Comparison of ENCODE assay signal across 8 mouse cellular contexts in the genomic region with DNA sequence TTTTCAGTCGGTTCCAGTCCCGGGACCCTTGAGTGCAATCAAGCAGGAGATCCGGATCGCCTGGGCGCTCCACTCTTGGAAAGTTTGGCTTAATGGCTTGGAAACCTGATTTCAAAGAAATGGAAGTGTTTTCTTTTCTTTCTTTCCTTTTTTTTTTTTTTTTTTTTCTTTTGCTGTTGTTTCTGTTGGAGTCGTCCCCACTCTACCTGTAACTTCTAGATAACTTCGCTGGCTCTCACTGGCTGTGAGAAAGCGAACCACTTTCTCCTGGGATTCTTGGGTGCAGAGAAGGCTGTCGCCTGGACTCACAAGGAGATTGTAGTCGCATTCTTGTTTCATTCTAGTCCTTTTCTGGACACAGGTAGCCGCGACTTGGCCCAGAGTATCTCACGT. TPM values are rescaled to one million over a fixed set of nuclear protein-coding genes. Genes with fewer than 3 reads are reported as not detected.
DNase-seq lines count a peak whose midpoint lies in the region; ATAC-seq and TF ChIP-seq lines count a peak whose summit lies in the region.

No protein-coding gene starts in this region.

- 7% methylated on average over 13 of the region's 13 CpGs for WGBS in spleen, adult 2 months
- 9% methylated on average over 13 of the region's 13 CpGs for WGBS in forebrain, embryonic 16.5 days
- WGBS in liver, embryonic 15.5 days (ENCODE audit: insufficient replicate concordance), result 2% methylated on average over 13 of the region's 13 CpGs
- 6% methylated on average over 13 of the region's 13 CpGs for WGBS in stomach, embryonic 16.5 days

- no peak for DNase-seq in spleen, adult 2 months (ENCODE audit: low read depth in 1 of 2, low spot score in 2 of 2)
- no peak for DNase-seq in spleen, postnatal 36 days (ENCODE audit: low spot score in 2 of 2)
- no peak for DNase-seq in adipocyte (ENCODE audit: low spot score)
- DNase-seq in testis, postnatal 10 days (ENCODE audit: low spot score), result no peak
- DNase-seq in left cerebral cortex, postnatal 4 days, result no peak

- peak overlapping the region; percentile 97 for H3K4me2 ChIP-seq in forebrain, embryonic 16.5 days (ENCODE audit: low read length)
- H3K4me2 ChIP-seq in liver, embryonic 15.5 days, result peak overlapping the region; percentile 79
- peak overlapping the region; percentile 93 for H3K4me2 ChIP-seq in stomach, embryonic 16.5 days (ENCODE audit: low read depth, low read length)

- no peak overlapping the region for H3K27ac ChIP-seq in spleen, adult 2 months (ENCODE audit: insufficient read depth, low read length)
- no peak overlapping the region for H3K27ac ChIP-seq in forebrain, embryonic 16.5 days (ENCODE audit: low read length)
- H3K27ac ChIP-seq in liver, embryonic 15.5 days (replicated peaks), result no peak overlapping the region
- H3K27ac ChIP-seq in stomach, embryonic 16.5 days (ENCODE audit: low read length), result peak overlapping the region; percentile 70

- no peaks in the 10 kb centered on the region for H3K9me3 ChIP-seq in forebrain, embryonic 16.5 days (ENCODE audit: control insufficient read depth, low read length)
- no peaks in the 10 kb centered on the region for H3K9me3 ChIP-seq in liver, embryonic 15.5 days (replicated peaks)
- no peaks in the 10 kb centered on the region for H3K9me3 ChIP-seq in stomach, embryonic 16.5 days (replicated peaks; ENCODE audit: control insufficient read depth, low read length)

- intact Hi-C loops in left cerebral cortex, postnatal 4 days (cut with DNase I), result no loop called here

- peak overlapping the region; percentile 49 for H3K4me3 ChIP-seq in spleen, adult 2 months (ENCODE audit: extremely low read depth, insufficient read depth, insufficient read length)
- peak overlapping the region; percentile 55 for H3K4me3 ChIP-seq in forebrain, embryonic 16.5 days (replicated peaks; ENCODE audit: low read length)
- peak overlapping the region; percentile 59 for H3K4me3 ChIP-seq in liver, embryonic 15.5 days (replicated peaks)
- peak overlapping the region; percentile 67 for H3K4me3 ChIP-seq in stomach, embryonic 16.5 days (replicated peaks; ENCODE audit: low read length)

- no peak for TF ChIP-seq CTCF in spleen, adult 2 months (IDR thresholded peaks at IDR 0.05; ENCODE audit: extremely low read depth, insufficient read depth, insufficient read length, insufficient replicate concordance)

- no peak for TF ChIP-seq POLR2A in spleen, adult 2 months (IDR thresholded peaks at IDR 0.05; ENCODE audit: low read depth, low read length)

- no peaks in the 10 kb centered on the region for H3K4me1 ChIP-seq in spleen, adult 2 months (ENCODE audit: control insufficient read depth, insufficient read depth, insufficient read length)
- H3K4me1 ChIP-seq in forebrain, embryonic 16.5 days (replicated peaks; ENCODE audit: control insufficient read depth, insufficient read depth, low read length), result peaks cover 6% of the 10 kb centered on the region
- peaks cover 7% of the 10 kb centered on the region; the same call in 1 of the 2 replicates for H3K4me1 ChIP-seq in liver, embryonic 15.5 days (replicated peaks)
- H3K4me1 ChIP-seq in stomach, embryonic 16.5 days (ENCODE audit: control insufficient read depth, insufficient read depth, low read length), result no peaks in the 10 kb centered on the region

- no peak for ATAC-seq in forebrain, embryonic 16.5 days
- ATAC-seq in liver, embryonic 15.5 days (ENCODE audit: insufficient read depth), result no peak
- no peak for ATAC-seq in stomach, embryonic 16.5 days (ENCODE audit: insufficient read depth, low FRiP score)

- H3K36me3 ChIP-seq in spleen, adult 2 months (ENCODE audit: control insufficient read depth, insufficient read depth, low read length), result no peaks in the 10 kb centered on the region
- no peaks in the 10 kb centered on the region for H3K36me3 ChIP-seq in forebrain, embryonic 16.5 days (ENCODE audit: control insufficient read depth, insufficient read depth)
- H3K36me3 ChIP-seq in liver, embryonic 15.5 days (replicated peaks), result no peaks in the 10 kb centered on the region
- no peaks in the 10 kb centered on the region for H3K36me3 ChIP-seq in stomach, embryonic 16.5 days (ENCODE audit: control insufficient read depth, insufficient read depth, low read length)

- H3K27me3 ChIP-seq in spleen, adult 2 months (ENCODE audit: control insufficient read depth, insufficient read depth, low read length), result peaks cover 2% of the 10 kb centered on the region; the same call in 1 of the 2 replicates
- peaks cover 6% of the 10 kb centered on the region; the same call in 1 of the 2 replicates for H3K27me3 ChIP-seq in forebrain, embryonic 16.5 days (replicated peaks; ENCODE audit: control insufficient read depth, insufficient read depth, low read length)
- no peaks in the 10 kb centered on the region for H3K27me3 ChIP-seq in liver, embryonic 15.5 days
- H3K27me3 ChIP-seq in stomach, embryonic 16.5 days (ENCODE audit: control insufficient read depth, insufficient read depth, low read length), result no peaks in the 10 kb centered on the region

- peak overlapping the region; percentile 57 for H3K9ac ChIP-seq in forebrain, embryonic 16.5 days (replicated peaks; ENCODE audit: low read depth, low read length)
- 0 out of 2 replicates have a peak overlapping the region, but pooled peaks have one; percentile 15 for H3K9ac ChIP-seq in liver, embryonic 15.5 days
- H3K9ac ChIP-seq in stomach, embryonic 16.5 days (ENCODE audit: low read length), result peak overlapping the region; percentile 82

RNA-seq across cellular contexts. Expression of a gene that starts 0.6 kb away (rescaled TPM):
- 2.1 and 2.9 TPM in 2 replicates for polyA plus RNA-seq in spleen, adult 2 months (2012; rRNA removed)
- 0.25 and 0.30 TPM in 2 replicates for polyA plus RNA-seq in forebrain, embryonic 16.5 days (2015; fragmentation: Nextera tagmentation; extraction: Ambion mirVana)
- polyA plus RNA-seq in liver, embryonic 15.5 days (2015; fragmentation: Nextera tagmentation; extraction: Ambion mirVana), result 2.2 and 2.5 TPM in 2 replicates
- 22.5 and 29.0 TPM in 2 replicates for polyA plus RNA-seq in stomach, embryonic 16.5 days (2015; fragmentation: Nextera tagmentation; extraction: Ambion mirVana)
- total RNA-seq in left cerebral cortex, postnatal 4 days (2021), result under 1 TPM; 0.44 to 0.48 TPM

Comparison
In these comparisons a context has a peak if more than half of its experiments do, and no peak if none do; other contexts are left out.
1. H3K9ac ChIP-seq: peak in every context shown above with its lines; median percentile 82 in stomach, embryonic 16.5 days; 57 in forebrain, embryonic 16.5 days; 15 in liver, embryonic 15.5 days.